13 mouse cellular contexts compared by ENCODE assay signal in the genomic region with DNA sequence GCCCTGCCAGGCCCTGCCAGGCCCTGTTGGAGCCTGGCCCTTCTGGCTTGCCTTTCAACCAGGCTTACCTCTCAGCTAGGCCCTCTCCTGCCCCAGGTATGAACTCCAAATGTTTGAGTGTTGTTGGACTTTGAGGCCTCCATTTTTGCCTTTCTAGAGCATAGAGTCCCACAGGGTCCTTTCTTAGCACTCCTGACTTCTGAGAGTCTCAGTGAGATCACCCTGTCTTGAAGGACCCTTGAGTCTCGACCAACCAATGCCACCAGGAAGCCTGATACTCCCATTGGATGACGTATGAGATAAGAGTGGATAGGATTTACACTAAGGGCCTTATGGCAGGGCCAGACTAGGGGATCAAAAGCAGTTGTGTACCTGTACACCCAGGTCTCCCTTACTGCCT. TPM values are rescaled to one million over a fixed set of nuclear protein-coding genes. Genes with fewer than 3 reads are reported as not detected.
"Had no signal": no experiment of that assay in that cellular context is flagged by ENCODE, and none has a peak within 500 bp of the region (broad histone marks: within the 10 kb centered on the region; RNA-seq: fewer than 3 reads in every experiment).

No protein-coding gene starts in this region.

- H3K9me3 ChIP-seq: limb, embryonic 12.5 days; liver, embryonic 13.5 days; neural tube, embryonic 12.5 days had no signal

- H3K4me3 ChIP-seq: layer of hippocampus, adult 2 months; limb, embryonic 12.5 days; liver, embryonic 13.5 days; neural tube, embryonic 12.5 days had no signal

- DNase-seq: kidney, adult 11 months; kidney, adult 9 months; kidney, postnatal 4 days; liver; liver, embryonic 13.5 days; liver, postnatal 0 days; thymus, postnatal 14 days had no signal

- H3K27ac ChIP-seq: kidney, postnatal 0 days; layer of hippocampus, adult 2 months; limb, embryonic 12.5 days; liver, embryonic 13.5 days; neural tube, embryonic 12.5 days; stomach, postnatal 0 days had no signal

- H3K36me3 ChIP-seq: limb, embryonic 12.5 days; liver, embryonic 13.5 days; neural tube, embryonic 12.5 days had no signal

- H3K9ac ChIP-seq: limb, embryonic 12.5 days; liver, embryonic 13.5 days; liver, postnatal 0 days; neural tube, embryonic 12.5 days had no signal

- ATAC-seq: liver, postnatal 0 days had no signal

- H3K4me2 ChIP-seq: limb, embryonic 12.5 days; liver, embryonic 13.5 days; neural tube, embryonic 12.5 days had no signal

- H3K27me3 ChIP-seq: neural tube, embryonic 12.5 days had no signal

RNA-seq across cellular contexts. Expression of a gene that starts 56.6 kb away (rescaled TPM):
- total RNA-seq: monocyte, adult 5-6 weeks had no signal
